Mouse (Mus musculus): ENCODE data around the gene Fam78b. TPM values are rescaled to one million over a fixed set of nuclear protein-coding genes. Genes with fewer than 3 reads are reported as not detected.

Fam78b gene
- total and polyA plus RNA-seq, 2 experiments from 2014 or later: 11.7 to 24.5 TPM

DNA sequence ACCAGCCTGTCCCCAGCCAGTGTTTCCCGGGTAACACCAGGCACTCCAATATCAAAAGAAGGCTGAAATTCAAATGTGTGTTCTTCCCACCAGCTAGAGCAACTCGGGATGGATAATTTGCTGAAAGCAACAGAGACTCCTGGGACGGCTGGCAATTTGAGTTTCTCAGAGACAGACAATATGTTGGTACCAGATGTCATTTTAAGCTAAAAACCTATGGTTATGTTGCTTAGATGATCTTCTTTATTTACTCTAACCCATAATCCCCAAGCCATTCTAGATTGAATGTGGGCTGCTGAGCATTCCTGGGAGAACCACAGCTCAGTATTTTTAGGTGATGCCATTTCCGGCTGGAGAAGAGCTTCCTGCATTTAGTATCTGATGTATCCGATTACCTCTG, 56.3 kb downstream of the Fam78b start:
- Histone ChIP-seq H3K4me3 (ENCODE audit: low read depth, low read length) (no peak overlapping the region), H3K9ac (no peak overlapping the region), H3K4me2 (ENCODE audit: low read depth) (no peak overlapping the region), H3K36me3 (ENCODE audit: insufficient read depth) (no peaks in the 10 kb centered on the region), H3K27me3 (ENCODE audit: insufficient read depth, low read length) (no peaks in the 10 kb centered on the region), H3K9me3 (ENCODE audit: low read length) (no peaks in the 10 kb centered on the region), H3K4me1 (ENCODE audit: insufficient read depth) (peaks cover 4% of the 10 kb centered on the region; the same call in 1 of the 2 replicates), H3K27ac (ENCODE audit: low read depth, low read length) (no peak overlapping the region)
- DNase-seq (no peak), ATAC-seq (peak; percentile 43)
- no peak for TF ChIP-seq CTCF (IDR thresholded peaks at IDR 0.05; ENCODE audit: low read depth)
- WGBS: 43% methylated on average over 5 of the region's 5 CpGs

DNA sequence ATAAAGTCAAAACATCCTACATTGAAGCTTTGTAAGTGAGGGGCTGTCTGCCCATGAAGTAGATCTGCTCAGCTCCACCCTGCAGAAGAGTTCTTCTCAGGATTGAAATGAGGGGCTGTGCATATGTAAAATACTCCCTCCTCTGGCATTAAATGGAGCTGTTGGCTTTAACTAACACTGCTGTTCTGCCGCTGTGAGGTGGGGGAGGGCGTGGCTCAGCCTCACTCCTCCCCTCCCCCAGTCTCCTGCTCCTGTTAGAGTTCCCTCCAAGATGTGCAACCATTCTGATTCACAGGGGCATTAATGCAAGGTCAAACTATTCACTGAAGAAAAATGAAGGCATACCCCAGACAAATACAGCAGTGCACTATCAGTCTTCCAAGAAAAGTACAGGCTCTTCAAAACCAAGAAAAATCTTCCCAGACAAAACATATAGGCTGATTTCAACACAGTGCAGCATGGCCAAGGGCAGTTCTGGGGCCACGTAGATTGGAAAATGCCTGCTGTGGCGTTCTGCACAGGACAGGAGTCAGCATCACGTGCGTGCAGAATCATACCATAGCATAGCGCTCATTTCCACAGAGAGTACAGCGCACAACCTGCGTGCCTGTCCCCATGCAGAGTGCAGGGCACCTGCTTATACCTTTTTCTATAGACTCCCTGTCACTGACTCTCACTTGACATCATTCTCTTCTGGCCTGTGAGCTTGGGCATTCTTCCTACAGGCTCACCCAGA, 58.5 kb downstream of the Fam78b start:
- peak; percentile 62; the same call in 1 of the 2 replicates for ATAC-seq
- WGBS: 55% methylated on average over 9 of the region's 9 CpGs

DNA sequence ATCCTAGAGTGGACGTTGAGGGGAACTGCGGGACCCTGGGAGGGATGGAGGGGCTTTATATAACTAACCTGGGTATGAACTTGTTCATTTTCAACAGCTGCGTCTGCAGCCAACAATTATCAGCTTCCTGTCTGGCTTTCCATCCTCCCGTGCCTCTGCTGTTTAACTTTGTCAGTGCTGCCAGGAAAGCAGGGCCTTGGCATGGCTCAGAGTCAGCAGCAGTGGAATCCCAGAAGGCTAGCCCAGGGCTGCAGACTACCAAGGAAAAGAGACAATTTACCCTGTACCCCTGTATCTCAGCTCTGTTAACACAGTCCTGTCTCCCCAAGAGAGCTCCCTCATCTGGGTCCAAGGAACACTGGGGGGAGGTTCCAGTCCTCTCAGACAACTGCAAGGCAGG, 62.8 kb downstream of the Fam78b start:
- Histone ChIP-seq H3K27ac (ENCODE audit: low read depth, low read length) (no peak overlapping the region), H3K27me3 (ENCODE audit: insufficient read depth, low read length) (no peaks in the 10 kb centered on the region), H3K9me3 (ENCODE audit: low read length) (no peaks in the 10 kb centered on the region), H3K4me3 (ENCODE audit: low read depth, low read length) (no peak overlapping the region), H3K9ac (no peak overlapping the region), H3K4me2 (ENCODE audit: low read depth) (no peak overlapping the region), H3K4me1 (ENCODE audit: insufficient read depth) (no peaks in the 10 kb centered on the region; the same call in 1 of the 2 replicates), H3K36me3 (ENCODE audit: insufficient read depth) (no peaks in the 10 kb centered on the region)
- ATAC-seq (no peak), DNase-seq (no peak)
- WGBS: 54% methylated on average over 4 of the region's 4 CpGs
- no peak for TF ChIP-seq CTCF (IDR thresholded peaks at IDR 0.05; ENCODE audit: low read depth)

More for the DNA sequence above, 58.5 kb downstream of the Fam78b start:
- Histone ChIP-seq H3K27me3 (ENCODE audit: insufficient read depth, low read length) (no peaks in the 10 kb centered on the region), H3K27ac (ENCODE audit: low read depth, low read length) (no peak overlapping the region), H3K4me1 (ENCODE audit: insufficient read depth) (peaks cover 4% of the 10 kb centered on the region; the same call in 1 of the 2 replicates), H3K9ac (no peak overlapping the region), H3K4me3 (ENCODE audit: low read depth, low read length) (no peak overlapping the region), H3K9me3 (ENCODE audit: low read length) (no peaks in the 10 kb centered on the region), H3K36me3 (ENCODE audit: insufficient read depth) (no peaks in the 10 kb centered on the region), H3K4me2 (ENCODE audit: low read depth) (no peak overlapping the region)
- DNase-seq: no peak
- TF ChIP-seq CTCF (IDR thresholded peaks at IDR 0.05; ENCODE audit: low read depth): peak; percentile 17; the same call in 1 of the 2 replicates

DNA sequence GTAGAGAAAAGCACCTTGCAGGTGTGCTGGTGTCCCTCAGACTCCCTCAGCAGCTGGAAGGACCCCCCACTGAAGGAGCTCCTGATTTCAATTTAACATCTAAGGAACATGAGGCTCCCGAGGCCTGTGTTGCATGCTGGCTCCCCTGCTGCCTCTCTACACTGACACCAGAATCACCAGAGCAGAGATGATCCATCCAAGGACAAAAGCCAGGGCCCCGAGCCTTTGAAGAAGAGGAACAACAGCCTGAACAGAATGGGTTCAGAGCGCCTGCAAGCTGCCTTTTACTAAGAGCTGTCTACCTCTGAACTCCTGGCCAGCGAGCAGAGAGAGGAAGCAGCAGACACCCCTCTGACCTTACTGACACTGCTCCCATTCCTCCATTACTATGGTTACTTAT, 64.3 kb downstream of the Fam78b start:
- Histone ChIP-seq H3K36me3 (ENCODE audit: insufficient read depth) (no peaks in the 10 kb centered on the region), H3K4me2 (ENCODE audit: low read depth) (no peak overlapping the region), H3K27ac (ENCODE audit: low read depth, low read length) (no peak overlapping the region), H3K4me1 (ENCODE audit: insufficient read depth) (no peaks in the 10 kb centered on the region), H3K9ac (no peak overlapping the region), H3K27me3 (ENCODE audit: insufficient read depth, low read length) (no peaks in the 10 kb centered on the region), H3K9me3 (ENCODE audit: low read length) (no peaks in the 10 kb centered on the region), H3K4me3 (ENCODE audit: low read depth, low read length) (no peak overlapping the region)
- TF ChIP-seq CTCF (IDR thresholded peaks at IDR 0.05; ENCODE audit: low read depth): no peak
- DNase-seq (no peak), ATAC-seq (no peak)
- WGBS: 33% methylated on average over 4 of the region's 4 CpGs

DNA sequence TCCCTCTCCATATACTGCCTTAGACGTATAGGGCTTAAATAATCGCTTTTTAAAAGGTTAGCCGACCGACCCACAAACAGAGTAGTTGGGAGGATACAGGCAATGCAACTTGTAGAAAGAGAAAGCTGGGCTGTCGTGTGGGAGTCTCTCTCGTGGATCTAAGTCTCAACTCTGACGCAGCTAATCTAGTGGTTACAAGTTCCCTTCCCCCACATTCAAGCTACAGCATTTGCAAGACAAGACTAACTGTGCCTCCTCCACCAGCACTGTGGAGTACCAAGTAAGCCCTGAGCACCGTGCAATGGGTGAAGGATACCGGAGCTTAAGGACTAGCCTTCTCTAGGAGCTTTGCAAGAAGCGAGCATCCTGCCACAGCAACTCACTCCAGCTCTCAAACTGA, 64.8 kb downstream of the Fam78b start:
- ATAC-seq: no peak
- Histone ChIP-seq H3K9ac (no peak overlapping the region), H3K9me3 (ENCODE audit: low read length) (no peaks in the 10 kb centered on the region), H3K4me3 (ENCODE audit: low read depth, low read length) (no peak overlapping the region), H3K4me1 (ENCODE audit: insufficient read depth) (no peaks in the 10 kb centered on the region), H3K4me2 (ENCODE audit: low read depth) (no peak overlapping the region), H3K27me3 (ENCODE audit: insufficient read depth, low read length) (no peaks in the 10 kb centered on the region), H3K27ac (ENCODE audit: low read depth, low read length) (no peak overlapping the region), H3K36me3 (ENCODE audit: insufficient read depth) (no peaks in the 10 kb centered on the region)
- WGBS: 56% methylated on average over 10 of the region's 10 CpGs
- no peak for TF ChIP-seq CTCF (IDR thresholded peaks at IDR 0.05; ENCODE audit: low read depth)
- DNase-seq: no peak

DNA sequence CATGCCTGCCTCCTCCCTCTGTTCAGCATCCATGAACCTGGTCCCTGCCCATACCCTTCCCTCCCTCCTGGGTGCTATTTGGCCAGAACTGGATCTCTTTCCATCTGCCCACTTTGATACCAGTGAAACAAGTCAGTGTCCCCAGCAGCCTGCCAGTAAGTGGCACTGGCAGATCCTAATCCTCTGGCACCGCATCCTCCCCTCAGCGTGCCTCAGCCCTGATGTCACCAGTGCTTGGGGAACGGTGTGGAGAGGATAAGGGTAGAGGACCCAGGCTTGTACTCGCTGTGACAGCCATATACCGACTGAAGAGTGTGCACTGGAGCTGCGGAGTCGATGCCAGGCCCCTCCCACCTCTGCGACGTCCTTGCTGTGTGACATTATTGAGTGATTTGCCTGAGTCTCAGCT, 65.7 kb downstream of the Fam78b start:
- H3K9me3 ChIP-seq (ENCODE audit: low read length): no peaks in the 10 kb centered on the region
- DNase-seq (peak; percentile 42), ATAC-seq (peak; percentile 73)
- no peak overlapping the region for H3K9ac ChIP-seq
- no peaks in the 10 kb centered on the region for H3K27me3 ChIP-seq (ENCODE audit: insufficient read depth, low read length)
- H3K27ac ChIP-seq (ENCODE audit: low read depth, low read length): no peak overlapping the region
- H3K36me3 ChIP-seq (ENCODE audit: insufficient read depth): no peaks in the 10 kb centered on the region
- H3K4me2 ChIP-seq (ENCODE audit: low read depth): no peak overlapping the region
- no peaks in the 10 kb centered on the region for H3K4me1 ChIP-seq (ENCODE audit: insufficient read depth)
- no peak for TF ChIP-seq CTCF (IDR thresholded peaks at IDR 0.05; ENCODE audit: low read depth)
- WGBS: 33% methylated on average over 9 of the region's 9 CpGs
- no peak overlapping the region for H3K4me3 ChIP-seq (ENCODE audit: low read depth, low read length)

DNA sequence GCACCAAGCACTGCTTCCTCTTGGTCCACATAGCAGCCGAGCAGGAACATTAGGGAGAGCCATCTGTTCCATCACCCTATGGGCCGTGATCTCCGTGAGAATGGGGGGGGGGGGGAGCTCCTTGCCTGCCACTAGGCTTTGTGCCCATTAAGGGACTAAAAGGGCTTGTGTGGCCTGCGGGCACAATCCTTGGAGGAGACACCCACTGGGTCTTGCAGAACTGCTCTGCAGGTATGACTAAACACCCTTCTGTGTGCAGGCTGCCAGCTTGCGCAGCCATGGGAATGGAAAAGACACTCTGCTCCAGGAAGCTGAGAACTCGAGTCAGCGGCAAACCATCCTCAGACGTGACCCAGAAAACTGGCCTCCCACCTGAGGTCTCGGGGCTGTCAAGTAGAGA, 68.5 kb downstream of the Fam78b start:
- Histone ChIP-seq H3K4me1 (ENCODE audit: insufficient read depth) (no peaks in the 10 kb centered on the region), H3K27me3 (ENCODE audit: insufficient read depth, low read length) (no peaks in the 10 kb centered on the region), H3K27ac (ENCODE audit: low read depth, low read length) (no peak overlapping the region), H3K9ac (no peak overlapping the region), H3K9me3 (ENCODE audit: low read length) (no peaks in the 10 kb centered on the region), H3K4me2 (ENCODE audit: low read depth) (no peak overlapping the region), H3K36me3 (ENCODE audit: insufficient read depth) (no peaks in the 10 kb centered on the region), H3K4me3 (ENCODE audit: low read depth, low read length) (no peak overlapping the region)
- ATAC-seq (no peak), DNase-seq (no peak)
- TF ChIP-seq CTCF (IDR thresholded peaks at IDR 0.05; ENCODE audit: low read depth): no peak
- 58% methylated on average over 9 of the region's 9 CpGs for WGBS
